Mouse (Mus musculus) retina, embryonic 14.5 days (tissue): ENCODE measurements at regions not wholly inside any gene's neighbourhood (a gene's known extent, or its start where the extent isn't known, plus 50 kb on each side); places are given as distances from the start of the nearest gene placed in this dataset.

Source experiments
- DNase-seq: peaks from one replicate; pipeline ENCODE4 v3.0.0-alpha.2; 2015; ENCODE audit warnings: low spot score

GRCm38 (mm10) chr10:23610485-23610884, 176.6 kb downstream of the Rps12 start:
- no peak for DNase-seq

DNA sequence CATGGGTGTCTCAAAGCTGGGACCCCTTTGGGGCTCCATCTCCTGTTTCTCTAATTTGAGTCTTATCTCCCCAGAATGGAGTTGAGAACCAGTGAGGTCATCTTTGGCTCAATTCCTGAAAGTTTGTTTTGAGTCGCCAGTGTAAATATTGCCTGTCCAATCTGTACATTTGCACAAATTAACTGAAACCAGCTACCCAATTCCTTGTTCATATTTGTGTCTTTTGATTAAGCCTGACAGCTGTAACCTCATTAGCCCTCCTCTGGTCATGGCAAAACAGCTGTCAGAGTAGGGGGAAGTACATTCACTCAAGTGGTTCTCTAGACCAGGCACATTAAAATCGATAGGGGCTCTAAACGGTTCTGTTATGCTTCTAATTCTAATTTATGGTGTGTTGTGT, 177.0 kb downstream of the Rps12 start:
- peak; percentile 77 for DNase-seq

DNA sequence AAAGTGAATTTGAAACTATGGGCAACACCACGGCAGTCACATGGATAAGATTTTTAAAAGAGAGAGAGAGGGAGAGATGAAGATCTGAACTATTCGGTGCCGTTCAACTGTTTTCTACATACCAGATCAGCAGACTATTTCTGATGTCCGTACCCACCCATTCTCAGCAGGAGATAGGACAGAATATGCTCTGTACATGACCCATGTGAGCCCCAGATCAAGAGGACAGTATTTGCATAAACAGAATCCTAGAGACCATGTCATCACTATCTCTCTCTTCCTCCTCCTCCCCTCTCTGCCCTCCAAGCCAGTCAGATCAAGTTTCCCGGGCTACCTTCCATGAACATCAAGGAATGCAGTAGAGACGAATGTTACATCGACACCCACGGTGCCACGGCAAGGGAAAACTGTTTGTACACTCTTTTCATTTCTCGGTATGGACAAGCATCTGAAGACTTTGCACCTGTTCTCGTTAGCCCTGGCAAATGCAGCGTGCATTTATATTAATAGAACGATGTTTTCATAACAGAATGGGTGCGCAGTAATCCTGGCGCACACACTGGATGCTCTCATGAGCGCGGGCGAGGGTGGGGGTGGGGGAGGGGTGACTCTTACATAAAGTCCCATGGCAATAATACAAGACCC, 177.7 kb downstream of the Rps12 start:
- peak; percentile 50 for DNase-seq

DNA sequence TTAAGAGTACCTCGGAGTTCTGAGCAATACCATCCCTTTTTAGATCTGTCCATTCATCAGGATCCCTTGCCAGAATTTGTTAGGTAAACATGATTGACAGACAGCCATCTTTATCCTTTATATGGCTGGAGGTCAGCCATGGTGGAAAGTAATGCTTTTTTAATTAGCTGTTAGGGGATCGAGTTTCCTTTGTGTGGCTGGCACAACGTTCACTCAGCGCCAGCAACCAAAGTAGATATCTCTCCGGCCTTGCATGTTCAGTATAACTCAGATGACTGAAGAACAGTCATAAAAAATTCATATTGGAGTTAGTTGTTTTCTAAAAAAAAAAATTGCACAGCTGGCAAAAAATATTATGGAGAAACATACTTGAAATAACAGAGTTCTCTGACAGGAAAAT, 186.4 kb downstream of the Rps12 start:
- peak; percentile 17 for DNase-seq

GRCm38 (mm10) chr10:23595541-23595940, 191.5 kb downstream of the Rps12 start:
- DNase-seq: no peak

GRCm38 (mm10) chr10:23580230-23580629, 206.8 kb downstream of the Rps12 start:
- DNase-seq: no peak

DNA sequence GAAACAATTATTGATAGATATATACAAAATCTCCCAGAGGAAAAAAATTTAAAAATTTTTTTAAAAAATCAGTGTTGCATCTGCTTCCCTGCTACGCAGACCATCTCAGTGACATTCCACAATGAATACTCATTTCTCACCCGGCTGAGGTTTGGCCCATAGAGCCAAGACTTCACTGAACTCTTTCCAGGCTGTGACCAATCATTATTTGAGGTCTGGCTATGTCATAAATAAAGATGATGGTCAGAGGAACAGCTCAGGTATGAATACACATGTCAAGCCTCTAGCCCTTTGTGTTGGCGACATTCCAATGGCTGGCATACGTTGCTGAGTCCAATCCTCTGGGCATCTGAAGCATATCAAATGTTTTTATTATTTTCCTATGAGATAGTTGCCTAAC, 216.1 kb downstream of the Rps12 start:
- DNase-seq: no peak

- no peak for DNase-seq
Observed at GRCm38 (mm10) chr10:23569386-23569785, 217.7 kb downstream of the Rps12 start.

GRCm38 (mm10) chr10:23562273-23562885, 211.8 kb upstream of the Eya4 start:
- DNase-seq: no peak

DNA sequence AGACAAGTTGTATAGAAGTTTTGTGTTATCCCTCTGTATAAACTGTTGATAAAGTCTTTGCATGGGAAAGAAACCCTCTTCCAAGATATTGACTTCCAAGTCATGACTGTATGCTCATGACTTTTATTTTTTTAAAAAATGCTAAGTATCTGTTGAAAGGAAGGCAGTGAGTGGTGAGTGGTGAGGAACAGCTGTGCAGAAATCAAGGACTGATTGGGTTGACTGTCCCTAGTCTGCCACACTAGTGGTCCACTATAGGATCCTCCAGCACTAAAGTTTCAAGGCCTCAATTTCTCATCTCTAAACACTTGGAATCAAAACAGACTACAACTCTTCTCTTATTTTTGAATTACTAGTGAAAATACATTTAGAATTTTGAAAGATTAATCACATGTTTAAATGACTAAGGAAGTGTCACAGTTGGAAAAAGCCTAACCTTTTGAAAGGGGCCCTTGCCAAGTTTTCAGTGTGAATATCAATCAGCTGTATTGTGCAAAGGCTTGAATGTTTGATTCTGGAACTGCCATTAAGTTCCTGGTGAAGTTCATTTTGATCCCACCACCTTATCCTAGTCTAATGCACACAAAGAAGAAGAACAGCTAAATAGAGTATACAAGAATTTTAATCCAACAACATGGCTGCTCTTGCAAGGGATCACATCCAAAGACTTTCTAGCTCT, 209.5 kb upstream of the Eya4 start:
- no peak for DNase-seq

DNA sequence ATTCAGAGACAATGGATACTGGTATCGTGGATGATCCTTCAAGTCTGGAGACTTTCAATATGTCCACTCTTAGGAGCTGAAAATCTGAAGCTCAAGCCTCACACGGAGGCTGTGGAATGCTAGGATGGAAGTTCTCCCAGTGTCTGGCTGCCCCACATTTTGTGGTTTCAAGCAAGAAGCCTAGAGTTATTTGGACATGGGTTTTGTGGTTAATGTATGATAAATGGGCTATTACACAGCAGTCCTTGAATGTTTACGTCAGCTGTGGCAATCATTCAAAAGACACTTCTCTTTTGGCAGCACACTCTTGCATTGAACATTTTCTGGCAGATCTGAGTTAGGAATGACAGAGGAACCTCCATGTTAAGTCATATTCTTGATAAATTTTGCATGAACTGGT, 207.2 kb upstream of the Eya4 start:
- DNase-seq: no peak

GRCm38 (mm10) chr10:23549207-23549606, 198.6 kb upstream of the Eya4 start:
- DNase-seq: no peak

DNA sequence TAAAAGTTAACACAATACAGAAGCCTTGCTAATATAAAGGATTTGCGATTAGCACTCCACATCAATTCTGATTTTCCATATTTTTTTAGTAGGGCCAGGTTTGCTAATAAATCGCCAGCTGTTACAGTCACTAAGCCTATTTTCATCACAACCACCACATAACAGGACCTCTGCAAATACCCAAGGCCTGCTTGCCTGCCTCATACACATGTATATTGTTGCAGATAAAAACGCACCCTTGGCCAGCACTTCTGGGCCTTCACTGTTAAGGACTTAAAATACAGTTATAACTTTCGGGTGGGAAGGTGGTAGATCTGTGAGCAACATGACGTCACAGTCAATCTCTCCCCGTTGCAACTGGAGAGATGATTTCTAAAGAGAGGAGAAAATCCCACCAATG, 197.7 kb upstream of the Eya4 start:
- DNase-seq: no peak

GRCm38 (mm10) chr10:23542712-23543111, 192.1 kb upstream of the Eya4 start:
- DNase-seq: no peak

- peak; percentile 14 for DNase-seq
Observed at GRCm38 (mm10) chr10:23541914-23542313, 191.3 kb upstream of the Eya4 start.

GRCm38 (mm10) chr10:23534636-23535035, 184.1 kb upstream of the Eya4 start:
- DNase-seq: no peak

GRCm38 (mm10) chr10:23531964-23532758, 181.6 kb upstream of the Eya4 start:
- DNase-seq: no peak

DNA sequence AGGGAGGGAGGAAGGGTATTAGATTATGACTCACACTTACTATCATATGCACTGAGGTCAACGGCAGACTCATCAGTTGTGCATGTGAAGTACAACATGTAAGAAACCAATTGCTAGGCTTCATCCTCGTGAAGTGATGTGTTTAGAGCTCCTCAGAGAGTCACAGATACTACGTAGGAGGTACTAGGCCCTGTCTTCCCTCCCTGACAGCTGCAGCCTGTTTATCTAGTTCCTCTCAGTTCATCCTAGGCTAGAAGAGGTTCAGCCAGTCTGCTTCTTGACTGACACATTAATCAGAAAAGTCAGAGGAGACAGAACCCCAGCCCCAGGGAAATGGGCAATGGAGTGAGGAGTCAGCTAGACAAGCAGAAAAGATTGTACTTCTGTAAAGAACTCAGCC, 180.1 kb upstream of the Eya4 start:
- DNase-seq: no peak

DNA sequence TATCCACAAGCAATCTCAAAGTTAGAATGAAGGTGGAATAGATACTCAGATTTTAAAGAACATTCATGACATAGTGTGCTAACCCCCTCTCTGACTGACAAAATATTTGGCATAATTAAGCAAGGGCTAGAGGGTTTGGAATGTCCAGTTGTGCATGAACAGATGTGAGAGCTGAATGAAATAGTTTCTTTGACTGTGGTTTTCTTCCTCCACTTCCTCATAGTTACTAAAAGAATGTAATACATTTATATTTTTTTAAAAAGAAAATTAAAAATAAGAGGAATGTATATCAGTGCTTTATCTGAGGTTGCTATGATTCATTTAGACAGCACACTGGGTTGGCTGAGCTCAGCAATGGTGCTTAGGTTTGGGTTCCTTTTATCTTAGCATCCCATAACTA, 176.2 kb upstream of the Eya4 start:
- DNase-seq: no peak

- no peak for DNase-seq
Observed at GRCm38 (mm10) chr10:23522664-23523063, 172.1 kb upstream of the Eya4 start.

GRCm38 (mm10) chr10:23493647-23494046, 143.1 kb upstream of the Eya4 start:
- DNase-seq: no peak

- DNase-seq: no peak
Observed at GRCm38 (mm10) chr10:23492971-23493370, 142.4 kb upstream of the Eya4 start.

DNA sequence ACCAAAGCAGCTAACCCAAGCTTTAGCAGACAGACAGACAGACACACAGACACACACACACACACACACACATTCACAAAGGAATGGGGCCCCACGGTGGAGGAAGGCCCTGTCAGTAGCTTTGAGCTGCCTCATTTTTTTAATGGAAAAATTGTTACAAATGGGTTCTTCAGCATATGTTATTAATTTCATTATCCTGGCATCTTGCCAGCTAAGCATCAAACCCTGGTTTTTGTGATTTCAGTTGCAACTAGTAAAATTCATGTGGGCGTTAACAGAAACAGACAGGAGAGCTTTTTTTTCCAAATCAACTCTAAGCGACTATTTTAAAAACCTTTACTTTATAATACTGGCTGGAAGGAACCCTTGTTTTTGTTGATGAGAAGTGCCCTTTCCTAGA, 138.4 kb upstream of the Eya4 start:
- DNase-seq: no peak
